Mouse (Mus musculus) liver, adult 2 months (tissue): ENCODE measurements at regions not wholly inside any gene's neighbourhood (a gene's known extent, or its start where the extent isn't known, plus 50 kb on each side); places are given as distances from the start of the nearest gene placed in this dataset.

Experiments
- CTCF ChIP-seq: fragments of 200-500 bp; IDR thresholded peaks from 2 replicates; pipeline ENCODE4 v1.5.1; 2011; ENCODE audit warnings: low read depth, low read length, control low read depth
- POLR2A ChIP-seq: fragments of 200-500 bp; IDR thresholded peaks from 2 replicates; pipeline ENCODE4 v1.6.1; 2011; ENCODE audit warnings: low read length, control low read depth; ENCODE audit not compliant: insufficient read depth; ENCODE audit errors: extremely low read depth

GRCm38 (mm10) chr2:46307582-46308153, 1190.5 kb upstream of the Zeb2 start:
- TF ChIP-seq CTCF (no peak), POLR2A (no peak)
